Mouse (Mus musculus) liver, postnatal 0 days (tissue): ENCODE measurements around the gene Aff3.

Source experiments
- CTCF ChIP-seq: sonication (generic); IDR thresholded peaks from 2 replicates; pipeline ENCODE4 v1.5.1; 2016; ENCODE audit warnings: antibody characterized with exemption, low read depth
- EP300 ChIP-seq: IDR thresholded peaks from 2 replicates; pipeline ENCODE4 v1.6.1; 2016; ENCODE audit warnings: antibody characterized with exemption, low read depth, mild to moderate bottlenecking

- TF ChIP-seq EP300, result no peak
- TF ChIP-seq CTCF, result peak; percentile 15; the same call in 1 of the 2 replicates
Observed at GRCm38 (mm10) chr1:38605426-38605825, 59.3 kb downstream of the Aff3 start.
